Mouse (Mus musculus) erythroblast, adult 5-6 weeks (primary cell): ENCODE data around the gene Lrrc72. TPM values are rescaled to one million over a fixed set of nuclear protein-coding genes. Genes with fewer than 3 reads are reported as not detected.

ENCODE experiments used
- ATAC-seq: replicated peaks from 2 replicates; pipeline ENCODE4 v1.8.0; 2016; ENCODE audit warnings: moderate number of reproducible peaks, mild to moderate bottlenecking, moderate TSS enrichment, inconsistent platforms; ENCODE audit not compliant: poor library complexity, low FRiP score, severe bottlenecking
- total RNA-seq, 2 experiments: library from RNA; stranded (forward) in 1 of 2; stranded (reverse) in 1 of 2; fragments of 150-400 nt in 1 of 2; fragments of 200-764, 138-1000 nt in 1 of 2; gene quantifications; 2 replicates each; pipeline versions ENCODE4 v1.2.3 to v1.2.4; 2015 to 2017; ENCODE audit warnings: low replicate concordance in 2 of 2

The Lrrc72 gene
- total RNA-seq, 2 experiments from 2014 or later = not detected

- no peak for ATAC-seq
These were observed 58.2 kb downstream of the Lrrc72 start for GRCm38 (mm10) chr12:36194976-36195375.

GRCm38 (mm10) chr12:36190343-36190742 lies 62.9 kb downstream of the Lrrc72 start:
- ATAC-seq = no peak

GRCm38 (mm10) chr12:36189610-36190009 lies 63.6 kb downstream of the Lrrc72 start:
- no peak for ATAC-seq

- no peak for ATAC-seq
These were observed 66.1 kb downstream of the Lrrc72 start for GRCm38 (mm10) chr12:36187081-36187480.

- ATAC-seq = no peak
These were observed 70.6 kb downstream of the Lrrc72 start for GRCm38 (mm10) chr12:36182570-36182969.

GRCm38 (mm10) chr12:36177227-36177626 lies 76.0 kb downstream of the Lrrc72 start:
- ATAC-seq = no peak

- ATAC-seq = no peak
These were observed 87.9 kb downstream of the Lrrc72 start for GRCm38 (mm10) chr12:36165299-36165698.

- ATAC-seq = no peak
These were observed 88.9 kb downstream of the Lrrc72 start for GRCm38 (mm10) chr12:36164126-36164791.

Other genes starting within 250 kb of the Lrrc72 start
- 18.8 and 28.4 TPM in 2 replicates for gene Tspan13, start 210.9 kb downstream of the Lrrc72 start, total RNA-seq (2015; ENCODE audit: low replicate concordance)
- gene Tspan13, start 210.9 kb downstream of the Lrrc72 start, total RNA-seq (2017; ENCODE audit: low replicate concordance) = 15.3 and 17.0 TPM in 2 replicates
- gene Ankmy2, start 96.3 kb downstream of the Lrrc72 start, total RNA-seq (2015; ENCODE audit: low replicate concordance) = 3.1 and 4.0 TPM in 2 replicates
- gene Ankmy2, start 96.3 kb downstream of the Lrrc72 start, total RNA-seq (2017; ENCODE audit: low replicate concordance) = 4.4 and 9.1 TPM in 2 replicates
- gene Bzw2, start 95.3 kb downstream of the Lrrc72 start, total RNA-seq (2015; ENCODE audit: low replicate concordance) = 18.4 and 19.4 TPM in 2 replicates
- gene Bzw2, start 95.3 kb downstream of the Lrrc72 start, total RNA-seq (2017; ENCODE audit: low replicate concordance) = 14.8 and 18.3 TPM in 2 replicates
- not detected in 2 replicates for gene Sostdc1, start 60.7 kb upstream of the Lrrc72 start, total RNA-seq (2015; ENCODE audit: low replicate concordance)
- gene Sostdc1, start 60.7 kb upstream of the Lrrc72 start, total RNA-seq (2017; ENCODE audit: low replicate concordance) = not detected in 2 replicates
- 1.3 TPM in 1 of 2 replicates, not detected in the other for gene Ispd, start 128.1 kb upstream of the Lrrc72 start, total RNA-seq (2015; ENCODE audit: low replicate concordance)
- gene Ispd, start 128.1 kb upstream of the Lrrc72 start, total RNA-seq (2017; ENCODE audit: low replicate concordance) = 0.28 and 2.0 TPM in 2 replicates
- gene D630036H23Rik, start 128.8 kb upstream of the Lrrc72 start, total RNA-seq (2015; ENCODE audit: low replicate concordance) = not detected in 2 replicates
- gene D630036H23Rik, start 128.8 kb upstream of the Lrrc72 start, total RNA-seq (2017; ENCODE audit: low replicate concordance) = not detected in 2 replicates